Mouse (Mus musculus) gastrocnemius, adult 18-20 months (tissue): ENCODE measurements around the gene Spata5. TPM values are rescaled to one million over a fixed set of nuclear protein-coding genes. Genes with fewer than 3 reads are reported as not detected.

Source experiments
- DNase-seq: peaks from one replicate; pipeline ENCODE4 v3.0.0; 2021; ENCODE audit warnings: low spot score
- total RNA-seq, 2 experiments: library from RNA; stranded (reverse); gene quantifications; 2 replicates each; pipeline ENCODE4 v1.2.3; 2021

Gene Spata5
- total RNA-seq, 2 experiments from 2014 or later, result 8.2 to 11.0 TPM

- no peak for DNase-seq
Measured at GRCm38 (mm10) chr3:37614878-37615650, 195.4 kb downstream of the Spata5 start.

GRCm38 (mm10) chr3:37616586-37617547, 197.2 kb downstream of the Spata5 start:
- no peak for DNase-seq

Other genes with a start within 250 kb of the Spata5 start
- not detected for gene Il21, start 187.3 kb upstream of the Spata5 start, total RNA-seq
- under 1 TPM; 0.50 to 0.57 TPM for gene Bbs12, start 107.3 kb upstream of the Spata5 start, total RNA-seq
- gene Cetn4, start 107.2 kb upstream of the Spata5 start, total RNA-seq, result under 1 TPM in 1 of 2 experiments, not detected in 1; 0.23 TPM
- 10 to 100 TPM in 1 of 2 experiments, 1 to 10 TPM in 1; 5.7 to 10.1 TPM for gene Fgf2, start 71.5 kb upstream of the Spata5 start, total RNA-seq
- 10 to 100 TPM; 25.4 to 26.8 TPM for gene Nudt6, start 315 bp downstream of the Spata5 start, total RNA-seq
- gene Spry1, start 220.1 kb downstream of the Spata5 start, total RNA-seq, result 10 to 100 TPM; 15.5 to 21.9 TPM